Mouse (Mus musculus) left cerebral cortex, postnatal 10 days (tissue): Measurements from ENCODE around the gene Wnt10a. TPM values are rescaled to one million over a fixed set of nuclear protein-coding genes. Genes with fewer than 3 reads are reported as not detected.

Experiments
- DNase-seq, 2 experiments: peaks; one replicate each; pipeline ENCODE4 v3.0.0; 2021 to 2022; ENCODE audit warnings: low spot score in 2 of 2, mixed read lengths in 1 of 2; ENCODE audit errors: extremely low spot score in 1 of 2
- intact Hi-C: fragments of 180-260 bp; cut with DNase I; formaldehyde crosslinking; loops from one replicate; pipeline ENCODE4 v1.15.1; 2025
- total RNA-seq, 2 experiments: library from RNA; stranded (reverse); gene quantifications; 2 replicates each; pipeline ENCODE4 v1.2.3; 2021

Gene Wnt10a
- total RNA-seq, 2 experiments from 2014 or later = 0.87 to 1.1 TPM

DNA sequence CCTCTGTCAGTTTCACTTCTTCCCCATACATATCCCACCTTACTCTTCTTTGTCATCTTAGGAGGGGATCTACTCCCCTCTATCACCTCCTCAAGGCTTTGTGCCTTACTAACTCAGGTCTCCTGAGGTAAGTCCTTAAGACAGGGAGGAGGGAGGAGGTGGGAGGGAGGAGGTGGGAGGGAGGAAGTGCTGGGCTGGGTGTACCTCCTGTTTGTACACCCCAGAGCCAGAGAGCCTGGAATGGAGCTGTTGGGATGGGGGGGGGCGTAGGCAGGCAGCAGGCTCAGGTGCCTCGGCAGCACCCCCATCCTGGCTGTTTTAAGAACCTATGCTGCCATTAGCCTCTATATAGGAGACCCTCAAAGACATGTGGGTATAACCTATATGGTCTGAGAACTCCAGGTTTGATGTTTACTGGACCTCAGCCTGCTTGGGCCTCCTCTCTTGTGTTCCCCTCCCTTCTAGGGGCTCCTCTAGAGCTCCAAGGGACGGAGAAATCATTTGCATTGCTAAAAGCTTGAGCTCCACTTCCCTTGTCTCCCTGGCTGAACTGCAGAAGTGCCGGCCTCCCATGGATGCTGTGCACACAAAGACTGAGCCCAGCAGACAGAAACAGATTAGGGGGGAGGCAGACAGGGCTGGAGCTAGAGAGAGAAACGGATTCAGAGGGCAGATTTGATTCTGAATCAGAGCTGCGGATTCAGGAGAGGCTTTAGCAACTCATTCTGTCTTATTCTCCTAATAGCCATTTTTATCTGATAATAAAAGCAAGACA, 59.9 kb downstream of the Wnt10a start:
- intact Hi-C loops = no loop called here
- DNase-seq = peak in 1 of 2 experiments; percentile 32

Other genes starting within 250 kb of the Wnt10a start
- 10 to 100 TPM in 1 of 2 experiments, 1 to 10 TPM in 1; 7.6 to 10.9 TPM for gene Plcd4, start 248.6 kb upstream of the Wnt10a start, total RNA-seq
- 10 to 100 TPM; 24.6 to 25.4 TPM for gene Usp37, start 247.2 kb upstream of the Wnt10a start, total RNA-seq
- gene Zfp142, start 203.3 kb upstream of the Wnt10a start, total RNA-seq = 10 to 100 TPM; 24.1 to 25.3 TPM
- 10 to 100 TPM; 21.2 to 23.1 TPM for gene Bcs1l, start 203.2 kb upstream of the Wnt10a start, total RNA-seq
- 10 to 100 TPM; 55.7 to 59.1 TPM for gene Rnf25, start 190.1 kb upstream of the Wnt10a start, total RNA-seq
- gene Stk36, start 190.1 kb upstream of the Wnt10a start, total RNA-seq = 1 to 10 TPM; 7.5 to 8.8 TPM
- gene Ttll4, start 129.8 kb upstream of the Wnt10a start, total RNA-seq = 10 to 100 TPM; 21.3 to 28.2 TPM
- gene Cyp27a1, start 77.9 kb upstream of the Wnt10a start, total RNA-seq = 1 to 10 TPM in 1 of 2 experiments, under 1 TPM in 1; 0.75 to 1.3 TPM
- not detected for gene Prkag3, start 42.3 kb upstream of the Wnt10a start, total RNA-seq
- 1 to 10 TPM; 1.2 to 1.7 TPM for gene Wnt6, start 19.6 kb upstream of the Wnt10a start, total RNA-seq
- 100 to 1,000 TPM; 474 to 481 TPM for gene Cdk5r2, start 63.4 kb downstream of the Wnt10a start, total RNA-seq
- not detected for gene Fev, start 93.9 kb downstream of the Wnt10a start, total RNA-seq
- not detected for gene Cryba2, start 101.6 kb downstream of the Wnt10a start, total RNA-seq
- 1 to 10 TPM; 1.6 to 2.1 TPM for gene Cfap65, start 144.1 kb downstream of the Wnt10a start, total RNA-seq
- gene Ihh, start 160.2 kb downstream of the Wnt10a start, total RNA-seq = under 1 TPM; 0.45 to 0.47 TPM